Mouse (Mus musculus) layer of hippocampus, adult 8-10 months (tissue): ENCODE measurements around the gene Tsr3. TPM values are rescaled to one million over a fixed set of nuclear protein-coding genes. Genes with fewer than 3 reads are reported as not detected.

Source experiments
- DNase-seq, 2 experiments: peaks; one replicate each; pipeline ENCODE4 v3.0.0; 2022; ENCODE audit warnings: low spot score in 2 of 2
- microRNA-seq, 2 experiments: library from miRNA; unstranded; fragments of <30 nt; microRNA quantifications; one replicate each; pipeline ENCODE4 v1.2.0; 2022
- total RNA-seq, 4 experiments: library from RNA; stranded (reverse); gene quantifications; 2 replicates each; pipeline ENCODE4 v1.2.4; 2022

Tsr3 gene
- total RNA-seq, 4 experiments from 2014 or later, result 22.9 to 28.4 (median 24.9) TPM

- no peak for DNase-seq
These were observed 50.4 kb downstream of the Tsr3 start for GRCm38 (mm10) chr17:25290411-25290810.

Small RNA genes lying within 50 kb of the gene (microRNA-seq; reads per million reads assigned to microRNA genes)
- gene Mir3547, result 32.3 to 86.1 reads per million in 2 experiments

Other genes starting within 250 kb of the Tsr3 start
- gene Cramp1l, start 224.4 kb upstream of the Tsr3 start, total RNA-seq, result 10 to 100 TPM; 25.2 to 28.6 (median 26.7) TPM
- gene Ift140, start 224.1 kb upstream of the Tsr3 start, total RNA-seq, result 10 to 100 TPM; 22.1 to 25.1 (median 23.5) TPM
- 1 to 10 TPM; 7.4 to 9.3 (median 8.1) TPM for gene Tmem204, start 156.6 kb upstream of the Tsr3 start, total RNA-seq
- gene Telo2, start 124.2 kb upstream of the Tsr3 start, total RNA-seq, result 10 to 100 TPM; 32.8 to 38.7 (median 36.8) TPM
- 1 to 10 TPM in 3 of 4 experiments, under 1 TPM in 1; 0.89 to 3.9 (median 1.8) TPM for gene Ptx4, start 119.4 kb upstream of the Tsr3 start, total RNA-seq
- 10 to 100 TPM; 54.7 to 61.5 (median 58.9) TPM for gene Clcn7, start 106.8 kb upstream of the Tsr3 start, total RNA-seq
- gene Ccdc154, start 77.7 kb upstream of the Tsr3 start, total RNA-seq, result under 1 TPM in 1 of 4 experiments, not detected in 3; 0.18 TPM
- gene Gm38655, start 64.7 kb upstream of the Tsr3 start, total RNA-seq, result not detected
- 10 to 100 TPM; 19.7 to 21.1 (median 20.8) TPM for gene BC003965, start 55.6 kb upstream of the Tsr3 start, total RNA-seq
- gene Unkl, start 51.8 kb upstream of the Tsr3 start, total RNA-seq, result 10 to 100 TPM; 36.0 to 42.6 (median 39.6) TPM
- 10 to 100 TPM; 70.8 to 79.1 (median 76.3) TPM for gene Gnptg, start within 50 bp of the Tsr3 start, total RNA-seq
- gene Baiap3, start 16.2 kb downstream of the Tsr3 start, total RNA-seq, result 10 to 100 TPM in 3 of 4 experiments, 1 to 10 TPM in 1; 9.6 to 16.7 (median 11.0) TPM
- 100 to 1,000 TPM; 212 to 231 (median 228) TPM for gene Ube2i, start 34.5 kb downstream of the Tsr3 start, total RNA-seq
- gene Prss34, start 58.2 kb downstream of the Tsr3 start, total RNA-seq, result not detected
- not detected for gene Prss28, start 68.5 kb downstream of the Tsr3 start, total RNA-seq
- gene Prss29, start 78.5 kb downstream of the Tsr3 start, total RNA-seq, result not detected
- gene Tpsab1, start 105.4 kb downstream of the Tsr3 start, total RNA-seq, result not detected
- 1 to 10 TPM in 1 of 4 experiments, under 1 TPM in 3; 0.31 to 1.0 (median 0.59) TPM for gene Tpsb2, start 126.1 kb downstream of the Tsr3 start, total RNA-seq
- under 1 TPM in 1 of 4 experiments, not detected in 3; 0.47 TPM for gene Tpsg1, start 129.1 kb downstream of the Tsr3 start, total RNA-seq
- gene Cacna1h, start 193.6 kb downstream of the Tsr3 start, total RNA-seq, result 100 to 1,000 TPM in 2 of 4 experiments, 10 to 100 TPM in 2; 92.8 to 120 (median 105) TPM
- gene Tekt4, start 214.4 kb downstream of the Tsr3 start, total RNA-seq, result 1 to 10 TPM in 3 of 4 experiments, under 1 TPM in 1; 0.96 to 1.8 (median 1.2) TPM